Mouse (Mus musculus): ENCODE data around the gene Topbp1.

DNA sequence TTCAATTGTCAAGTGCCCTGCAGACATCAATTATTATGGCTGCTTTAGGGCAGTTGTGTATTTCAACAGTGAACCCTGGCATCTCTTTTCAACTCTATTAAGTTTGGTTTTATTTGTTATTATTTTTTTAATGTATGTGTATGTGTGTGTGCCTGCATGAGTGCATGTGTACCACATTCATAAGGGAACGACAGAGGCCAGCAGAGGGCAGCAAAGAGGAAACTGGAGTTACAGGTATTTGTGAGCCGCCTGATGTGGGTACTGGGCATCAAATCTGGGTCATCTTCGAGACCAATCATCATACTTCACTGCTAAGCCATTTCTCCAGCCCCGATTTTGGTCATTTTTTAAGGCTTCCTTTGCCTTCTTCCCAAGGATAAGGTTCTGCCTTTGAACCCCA is 39.2 kb upstream of the Topbp1 start:
- TF ChIP-seq GATA1 (IDR thresholded peaks at IDR 0.05; ENCODE audit: borderline replicate concordance, low read length) (no peak), FLI1 (IDR thresholded peaks at IDR 0.05; ENCODE audit: low read length) (no peak)

All from megakaryocyte, embryonic 14.5 days (primary cell).